Mouse (Mus musculus) urinary bladder, postnatal 4 days (tissue): Measurements from ENCODE around the gene Defb21.

Experiments
- DNase-seq, 2 experiments: peaks; one replicate each; pipeline ENCODE4 v3.0.0; 2021 to 2022; ENCODE audit warnings: low spot score in 2 of 2

The Defb21 gene

DNA sequence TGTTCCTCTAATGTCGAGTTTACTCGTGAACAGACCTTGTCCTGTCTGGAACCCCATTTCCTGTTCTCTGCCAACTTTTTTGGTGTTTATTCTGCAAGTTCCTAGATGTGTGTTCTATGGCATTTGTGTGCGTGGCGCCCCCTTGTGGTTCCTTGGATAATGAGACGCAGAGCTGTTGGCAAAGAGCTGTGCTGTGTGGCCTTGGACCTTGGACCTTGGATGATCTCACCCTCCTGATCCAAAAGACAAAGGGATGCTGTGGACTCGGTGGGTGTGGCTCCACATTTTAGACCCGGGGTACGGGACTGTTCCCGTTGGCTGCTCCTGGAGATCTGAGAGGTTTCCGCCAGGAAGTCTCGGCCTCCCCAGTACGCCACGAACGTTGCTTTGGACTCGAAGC is 31.5 kb downstream of the Defb21 start, which contains the start of gene Defb36:
Defb36 (plus strand) TSS at position 271 of the 400 bp plus-strand sequence.
- DNase-seq: peak in 1 of 2 experiments; percentile 45

DNA sequence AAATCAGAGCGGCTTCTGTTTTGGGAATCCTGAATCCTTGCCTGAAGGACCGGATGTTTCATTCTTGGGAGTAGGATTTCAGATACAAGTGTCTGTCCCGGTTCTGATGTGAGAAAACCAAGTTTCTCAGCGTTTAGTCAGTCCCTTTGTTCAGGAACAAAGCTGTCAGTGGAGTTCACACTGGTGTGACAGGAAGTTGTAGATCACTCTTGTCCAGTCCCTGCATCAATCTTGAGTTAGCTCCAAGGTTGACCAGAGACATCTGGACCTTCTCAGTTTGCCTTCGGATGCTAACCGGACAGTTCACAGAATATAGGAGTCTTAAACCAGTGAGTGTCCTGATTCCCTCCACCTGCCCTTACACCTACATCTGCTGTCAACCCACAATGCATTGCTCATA is 35.2 kb downstream of the Defb21 start:
- DNase-seq: no peak

DNA sequence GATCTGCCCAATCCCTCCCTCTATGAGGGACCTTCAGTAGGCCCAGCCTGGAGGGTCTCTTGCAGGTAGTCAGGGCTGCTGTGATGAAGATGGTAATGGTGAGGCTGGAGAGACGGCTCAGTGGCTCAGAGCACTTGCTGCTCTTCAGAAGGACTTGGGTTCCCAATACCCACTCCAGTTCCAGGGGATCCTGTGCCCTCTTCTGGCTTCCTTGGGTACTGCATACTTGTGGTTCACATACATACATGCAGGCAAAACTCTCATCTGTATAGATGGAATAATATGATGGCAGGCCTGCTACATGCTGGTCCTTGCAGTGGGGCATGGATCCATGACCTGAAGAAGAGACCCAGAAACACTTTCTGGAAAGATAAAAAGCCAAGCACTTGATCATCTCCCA is 36.2 kb downstream of the Defb21 start:
- no peak for DNase-seq

DNA sequence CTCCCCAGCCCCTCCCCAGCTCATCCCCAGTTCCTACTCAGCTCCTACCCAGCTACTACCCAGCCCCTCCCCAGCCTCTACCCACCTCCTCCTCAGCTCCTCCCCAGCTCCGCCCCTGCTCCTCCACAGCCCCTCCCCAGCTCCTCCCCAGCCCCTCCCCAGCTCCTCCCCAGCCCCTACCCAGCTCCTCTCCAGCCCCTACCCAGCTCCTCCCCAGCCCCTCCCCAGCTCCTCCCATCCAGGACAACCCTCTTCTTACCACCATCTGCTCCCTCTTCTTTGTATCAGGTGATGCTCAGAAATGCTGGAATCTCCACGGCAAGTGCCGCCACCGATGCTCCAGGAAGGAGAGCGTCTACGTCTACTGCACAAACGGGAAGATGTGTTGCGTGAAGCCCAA is 39.6 kb downstream of the Defb21 start:
- no peak for DNase-seq

DNA sequence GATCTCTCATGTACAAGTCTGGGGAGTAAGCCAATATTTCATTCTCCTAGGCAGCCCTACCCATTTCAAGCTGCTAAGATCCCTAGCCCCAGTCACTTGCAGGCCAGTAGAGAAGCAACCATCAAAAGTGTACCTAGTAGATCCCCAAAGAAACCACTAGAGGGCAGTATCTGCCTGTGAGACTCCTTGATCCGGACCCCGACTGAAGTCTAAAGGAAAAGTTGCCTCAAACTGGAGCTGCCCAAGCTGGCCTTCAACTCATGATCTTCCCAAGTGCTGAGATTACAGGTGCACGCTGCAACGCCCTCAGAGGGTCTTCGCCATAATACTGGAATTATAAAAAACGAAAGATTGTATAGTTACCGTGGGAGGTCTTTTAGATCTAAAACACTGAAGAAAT is 43.0 kb downstream of the Defb21 start:
- no peak for DNase-seq

DNA sequence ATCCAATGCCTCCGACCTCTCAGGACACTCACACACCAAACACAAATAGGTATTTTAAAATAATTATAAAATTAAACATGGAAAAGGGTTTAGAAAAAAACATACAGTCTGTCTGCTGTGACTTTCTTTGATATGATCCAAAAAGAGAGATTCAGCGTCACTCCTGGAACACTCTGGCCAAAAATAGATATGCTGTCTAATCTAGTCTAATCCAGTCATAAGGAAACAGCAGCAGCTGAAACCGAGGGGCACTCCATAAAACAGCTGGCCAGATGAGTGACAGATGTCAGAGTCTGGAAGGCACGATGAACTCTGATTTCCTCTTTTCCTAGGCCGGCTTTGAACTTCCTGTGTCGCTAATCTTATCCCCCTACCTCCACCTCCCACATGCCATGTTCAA is 43.9 kb downstream of the Defb21 start:
- DNase-seq: no peak

DNA sequence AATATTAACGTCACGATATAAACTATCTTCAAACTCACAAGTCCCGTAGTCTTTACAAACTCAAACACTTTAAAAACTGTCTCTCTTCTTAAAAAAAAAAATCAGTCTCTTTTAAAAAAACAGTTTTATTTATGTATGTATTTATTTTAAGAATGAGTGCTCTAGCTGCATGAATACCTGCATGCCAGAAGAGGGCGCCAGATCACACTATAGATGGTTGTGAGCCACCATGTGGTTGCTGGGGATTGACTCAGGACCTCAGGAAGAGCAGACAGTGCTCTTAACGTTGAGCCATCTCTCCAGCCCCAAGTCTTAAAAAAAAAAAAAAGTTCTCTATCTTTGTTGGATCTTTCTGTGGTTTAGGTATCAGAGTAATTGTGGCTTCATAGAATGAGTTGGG is 44.8 kb downstream of the Defb21 start:
- no peak for DNase-seq

DNA sequence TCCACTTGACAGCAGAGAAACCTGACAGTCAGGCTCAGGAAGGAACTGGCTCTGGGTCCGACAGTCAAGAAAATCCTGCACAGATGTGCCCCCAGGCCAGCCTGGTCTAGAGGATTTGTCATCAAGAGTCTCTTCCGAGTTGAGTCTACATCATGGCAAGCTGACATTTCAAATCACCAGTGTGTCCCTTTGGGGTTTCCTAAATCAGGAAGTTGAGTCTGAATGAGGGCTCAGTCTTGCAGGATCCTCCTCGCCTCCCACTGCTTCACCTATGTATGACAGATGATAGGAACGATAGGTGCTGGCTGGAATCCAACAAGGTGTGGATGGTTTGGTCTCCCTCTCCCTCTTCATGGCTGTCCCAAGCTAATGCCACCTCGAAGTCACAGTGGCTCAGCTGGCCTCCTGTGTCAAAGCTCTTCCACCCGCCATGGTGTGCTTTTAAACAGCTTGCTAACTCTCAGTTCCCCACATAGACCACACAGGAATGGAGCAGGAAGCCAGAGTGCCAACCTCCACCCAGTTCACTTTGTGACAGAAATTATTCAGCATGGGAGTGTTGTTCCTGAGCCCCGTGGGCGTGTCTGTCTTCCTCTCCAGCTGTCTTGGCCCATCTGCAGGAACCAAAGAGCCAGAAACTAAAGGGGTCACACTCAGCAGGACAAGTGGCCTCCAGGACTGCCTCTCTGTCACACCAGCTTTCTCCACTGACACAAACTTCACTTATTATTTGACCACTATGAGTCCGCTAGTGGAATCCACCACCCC is 48.0 kb downstream of the Defb21 start:
- no peak for DNase-seq

DNA sequence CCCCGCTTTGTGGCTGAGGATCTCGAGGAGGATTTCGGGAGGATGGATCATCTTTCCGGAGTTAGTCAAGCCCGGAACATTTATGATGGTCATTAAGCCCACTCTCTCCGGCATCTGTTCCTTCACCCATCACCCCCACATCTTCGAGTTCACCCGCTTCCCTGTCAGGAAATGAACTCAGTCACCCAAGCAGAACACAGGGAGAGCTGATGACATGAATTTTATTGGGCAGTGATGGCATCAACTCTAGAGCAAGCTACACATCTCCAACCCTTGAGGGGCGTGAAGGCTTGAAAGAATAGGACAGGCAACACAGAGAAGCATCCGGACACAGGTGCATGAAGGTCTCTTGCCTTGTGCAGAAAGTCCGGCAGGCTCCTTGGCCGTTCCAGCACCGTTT is 49.6 kb downstream of the Defb21 start:
- DNase-seq: no peak

DNA sequence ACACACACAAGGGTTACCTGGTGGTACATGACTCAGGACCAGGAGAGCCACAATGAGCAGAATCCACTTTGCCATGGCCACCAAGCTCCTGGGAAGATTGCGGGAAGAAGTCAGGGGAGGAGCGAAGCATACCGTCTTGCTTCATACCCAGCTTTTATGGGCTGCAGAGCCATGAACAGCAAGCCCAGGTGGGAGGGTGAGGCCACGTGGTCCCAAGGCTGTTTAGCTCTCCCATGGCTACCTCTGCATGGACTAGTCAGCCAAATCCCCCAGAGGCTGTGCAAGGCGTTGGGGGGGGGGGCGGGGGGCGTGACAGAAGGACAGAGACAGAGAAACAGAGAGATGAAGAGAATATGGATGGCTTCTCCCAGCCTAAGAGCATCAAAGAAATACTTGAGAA is 50.4 kb downstream of the Defb21 start, which contains the start of gene Defb25:
Defb25 (minus strand) TSS at position 101 of the 400 bp plus-strand sequence.
- no peak for DNase-seq
